Mouse (Mus musculus) spleen, adult 2 months (tissue): ENCODE results near the gene Ctnna3. TPM values are rescaled to one million over a fixed set of nuclear protein-coding genes. Genes with fewer than 3 reads are reported as not detected.
"Not testable (repeated sequence)": the region's sequence is repeated elsewhere in the genome, so short reads cannot be mapped to it uniquely, and the experiment has no call there.

ENCODE experiments used
- DNase-seq, 2 experiments: peaks; one replicate each; pipeline versions ENCODE4 v3.0.0 to v3.0.0-alpha.2; 2012 to 2021; ENCODE audit warnings: low spot score in 2 of 2, low read depth in 1 of 2
- H3K27ac ChIP-seq: fragments of 200-500 bp; 2 replicates; pipeline ENCODE4 v1.5.1; 2012; ENCODE audit warnings: low read length, inconsistent platforms; ENCODE audit not compliant: insufficient read depth
- H3K27me3 ChIP-seq: fragments of 200-500 bp; 2 replicates; pipeline ENCODE4 v1.6.1; 2012; ENCODE audit warnings: mild to moderate bottlenecking, moderate library complexity, low read length, inconsistent platforms; ENCODE audit not compliant: control insufficient read depth, insufficient read depth
- H3K36me3 ChIP-seq: fragments of 200-500 bp; 2 replicates; pipeline ENCODE4 v1.6.1; 2012; ENCODE audit warnings: mild to moderate bottlenecking, low read length, inconsistent platforms; ENCODE audit not compliant: control insufficient read depth, insufficient read depth
- H3K4me1 ChIP-seq: fragments of 200-500 bp; 2 replicates; pipeline ENCODE4 v1.6.1; 2011; ENCODE audit warnings: inconsistent platforms; ENCODE audit not compliant: control insufficient read depth, insufficient read depth, insufficient read length
- H3K4me3 ChIP-seq: fragments of 200-500 bp; 2 replicates; pipeline ENCODE4 v1.5.1; 2011; ENCODE audit warnings: mild to moderate bottlenecking, inconsistent platforms; ENCODE audit not compliant: insufficient read depth, insufficient read length; ENCODE audit errors: extremely low read depth
- CTCF ChIP-seq: fragments of 200-500 bp; IDR thresholded peaks from 2 replicates; pipeline ENCODE4 v1.5.1; 2011; ENCODE audit warnings: mild to moderate bottlenecking, inconsistent platforms; ENCODE audit not compliant: insufficient read depth, insufficient read length, insufficient replicate concordance; ENCODE audit errors: extremely low read depth
- POLR2A ChIP-seq: fragments of 200-500 bp; IDR thresholded peaks from 2 replicates; pipeline ENCODE4 v1.6.1; 2011; ENCODE audit warnings: low read depth, low read length, inconsistent platforms
- WGBS: fragments of 180-500 bp; shearing (Covaris S2); methylation state at CpG from one replicate; pipeline ENCODE4 v1.1.7; 2018; 5-methylcytosine and 5-hydroxymethylcytosine counted together
- polyA plus RNA-seq: library from polyadenylated mRNA; depleted of rRNA; stranded (reverse); fragments of >200 nt; gene quantifications from 2 replicates; pipeline ENCODE4 v1.2.3, GENCODE M21; 2012; rRNA removed

The Ctnna3 gene
- polyA plus RNA-seq, 1 experiment = 0.07 TPM

DNA sequence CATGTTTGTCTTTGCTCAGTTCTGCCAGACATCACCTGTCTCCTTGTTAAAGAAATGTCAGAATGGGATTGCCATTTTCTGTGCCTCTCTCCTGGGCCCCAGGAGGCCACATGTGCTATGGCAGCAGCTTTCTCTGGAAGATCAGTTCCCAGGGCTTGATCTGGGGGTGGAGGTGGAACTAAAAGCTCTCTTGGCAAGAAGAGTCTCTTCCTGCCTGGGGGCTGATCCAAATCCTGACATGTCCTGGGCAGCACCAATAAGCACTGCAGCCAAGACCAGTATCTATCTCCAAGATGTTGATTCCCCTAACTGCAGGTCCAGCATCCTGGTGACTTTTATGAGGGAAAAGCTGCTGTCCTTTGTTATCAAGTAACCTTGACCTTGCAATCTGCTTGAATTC is 1583.6 kb downstream of the Ctnna3 start:
- TF ChIP-seq POLR2A (no peak), CTCF (no peak)

DNA sequence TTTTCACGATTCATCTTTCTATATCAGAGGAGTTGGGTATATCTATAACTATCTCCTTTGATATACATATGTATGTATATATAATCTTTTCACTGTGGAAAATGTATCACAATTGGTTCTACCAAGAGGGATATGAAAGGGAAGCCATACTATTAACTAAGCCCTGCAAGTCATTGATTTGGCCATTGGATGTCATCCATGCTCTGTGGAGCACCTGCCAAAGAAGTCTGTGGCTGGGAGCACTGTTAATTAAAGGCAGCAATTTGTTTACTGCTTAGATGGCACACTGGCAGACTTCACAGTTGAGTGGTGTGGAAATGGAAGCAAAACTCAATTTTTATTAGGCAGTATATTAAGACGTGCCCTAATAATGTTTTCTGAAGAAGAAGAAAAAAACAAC is 1592.8 kb downstream of the Ctnna3 start:
- no peak for TF ChIP-seq POLR2A
- no peak for TF ChIP-seq CTCF
- WGBS = 87% methylated on average over 2 of the region's 2 CpGs
- no peaks in the 10 kb centered on the region for H3K36me3 ChIP-seq
- no peaks in the 10 kb centered on the region for H3K4me1 ChIP-seq
- no peak for DNase-seq
- no peak overlapping the region for H3K4me3 ChIP-seq
- no peak overlapping the region for H3K27ac ChIP-seq
- H3K27me3 ChIP-seq = no peaks in the 10 kb centered on the region

More for the DNA sequence above, 1583.6 kb downstream of the Ctnna3 start:
- no peak for DNase-seq
- Histone ChIP-seq H3K27me3 (no peaks in the 10 kb centered on the region), H3K4me1 (no peaks in the 10 kb centered on the region), H3K27ac (no peak overlapping the region), H3K36me3 (no peaks in the 10 kb centered on the region), H3K4me3 (no peak overlapping the region)

DNA sequence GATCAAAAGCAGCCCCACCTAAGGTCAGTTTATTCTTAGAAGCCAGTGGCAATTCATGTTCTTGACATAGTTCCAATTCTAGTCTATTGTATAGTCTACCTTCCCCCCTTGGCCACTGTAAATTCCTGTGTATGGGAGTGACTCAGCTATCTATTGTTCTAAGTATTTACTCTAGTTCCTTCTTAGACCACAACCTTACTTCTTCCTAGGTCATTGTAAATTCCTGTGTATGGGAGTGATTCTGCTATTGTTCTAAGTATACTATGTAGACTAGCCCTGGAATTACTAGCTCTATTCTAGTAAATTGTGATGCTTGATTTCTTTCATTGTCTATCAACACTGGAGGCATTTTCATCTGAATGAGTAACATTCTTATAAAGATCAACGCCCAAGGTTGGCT is 1603.6 kb downstream of the Ctnna3 start:
- not testable (repeated sequence) for H3K27me3 ChIP-seq, H3K4me3 ChIP-seq, DNase-seq, H3K4me1 ChIP-seq, H3K27ac ChIP-seq, H3K36me3 ChIP-seq
- 65% methylated on average over 1 of the region's 1 CpGs for WGBS

Other genes with a start within 250 kb of the Ctnna3 start
- gene Mypn, start 226.1 kb upstream of the Ctnna3 start, polyA plus RNA-seq = 0.01 TPM in 1 of 2 replicates, not detected in the other
- 18.9 and 19.2 TPM in 2 replicates for gene Herc4, start 186.3 kb upstream of the Ctnna3 start, polyA plus RNA-seq
- 3.1 and 5.4 TPM in 2 replicates for gene Sirt1, start 48.4 kb upstream of the Ctnna3 start, polyA plus RNA-seq
- 0.23 and 0.49 TPM in 2 replicates for gene Dnajc12, start 47.7 kb upstream of the Ctnna3 start, polyA plus RNA-seq
- not detected in 2 replicates for gene Gm7075, start 8.3 kb upstream of the Ctnna3 start, polyA plus RNA-seq